Mouse (Mus musculus) heart, embryonic 15.5 days (tissue): Measurements from ENCODE around the gene Zfp764. TPM values are rescaled to one million over a fixed set of nuclear protein-coding genes. Genes with fewer than 3 reads are reported as not detected.
"Not testable (repeated sequence)": the region's sequence is repeated elsewhere in the genome, so short reads cannot be mapped to it uniquely, and the experiment has no call there.

Source experiments
- ATAC-seq: fragments of 200-750 bp; cut with Nextera tagmentation; replicated peaks from 2 replicates; pipeline ENCODE4 v1.8.0; 2017; ENCODE audit warnings: low read depth, moderate TSS enrichment; ENCODE audit not compliant: insufficient number of reproducible peaks, insufficient read depth, low FRiP score
- H3K27ac ChIP-seq: fragments of 300-500 bp; sonication (generic); 2 replicates; pipeline ENCODE4 v1.5.1; 2015; ENCODE audit warnings: mild to moderate bottlenecking, inconsistent platforms
- H3K27me3 ChIP-seq: fragments of 300-500 bp; sonication (generic); 2 replicates; pipeline ENCODE4 v1.6.1; 2015; ENCODE audit warnings: inconsistent platforms
- H3K36me3 ChIP-seq: fragments of 300-500 bp; sonication (generic); 2 replicates; pipeline ENCODE4 v1.6.1; 2015; ENCODE audit warnings: mild to moderate bottlenecking, inconsistent platforms
- H3K4me1 ChIP-seq: fragments of 300-500 bp; sonication (generic); replicated peaks from 2 replicates; pipeline ENCODE4 v1.6.1; 2015; ENCODE audit warnings: inconsistent platforms
- H3K4me2 ChIP-seq: fragments of 300-500 bp; sonication (generic); 2 replicates; pipeline ENCODE4 v1.6.1; 2015; ENCODE audit warnings: inconsistent platforms, mild to moderate bottlenecking, moderate library complexity
- H3K4me3 ChIP-seq: fragments of 300-500 bp; sonication (generic); 2 replicates; pipeline ENCODE4 v1.5.1; 2015; ENCODE audit warnings: mild to moderate bottlenecking, inconsistent platforms
- H3K9ac ChIP-seq: fragments of 300-500 bp; sonication (generic); 2 replicates; pipeline ENCODE4 v1.6.1; 2015; ENCODE audit warnings: mild to moderate bottlenecking, inconsistent platforms
- H3K9me3 ChIP-seq: fragments of 300-500 bp; sonication (generic); replicated peaks from 2 replicates; pipeline ENCODE4 v1.6.1; 2016; ENCODE audit warnings: inconsistent platforms
- WGBS: fragments of 180-500 bp; shearing (Covaris S2); methylation state at CpG from one replicate; pipeline ENCODE4 v1.1.7; 2015; ENCODE audit warnings: mixed read lengths; 5-methylcytosine and 5-hydroxymethylcytosine counted together
- polyA plus RNA-seq: library from polyadenylated mRNA; unstranded; fragments of >200 nt; fragmentation: Nextera tagmentation; extraction: Ambion mirVana; gene quantifications from 2 replicates; pipeline ENCODE4 v1.2.1, GENCODE M21; 2015

Gene Zfp764
- polyA plus RNA-seq, 1 experiment from 2014 or later = 4.8 TPM

DNA sequence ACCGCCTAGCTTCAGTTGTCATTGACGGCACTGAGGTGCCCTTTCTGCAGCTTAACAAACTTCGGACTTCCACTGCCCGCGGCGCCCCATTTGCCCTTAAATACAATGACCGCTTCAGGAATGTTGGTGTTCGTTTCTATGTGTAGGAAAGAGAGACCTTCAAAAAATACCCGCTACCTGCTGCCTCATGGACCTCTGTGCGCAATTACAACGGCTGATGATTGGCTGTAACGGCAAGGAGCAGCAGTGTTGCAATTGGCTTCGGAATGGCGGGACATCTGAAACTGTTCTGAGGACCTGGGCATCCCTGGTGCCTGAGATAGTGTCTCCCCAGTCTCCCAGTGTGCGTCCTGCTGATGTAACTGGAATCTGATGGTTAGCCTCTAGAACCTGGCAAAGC, 15.6 kb upstream of the Zfp764 start:
- Histone ChIP-seq H3K27me3 (peaks cover 10% of the 10 kb centered on the region), H3K9ac (peak overlapping the region; percentile 89; the same call in 1 of the 2 replicates), H3K27ac (no peak overlapping the region), H3K4me3 (peak overlapping the region; percentile 85), H3K9me3 (no peaks in the 10 kb centered on the region), H3K4me2 (peak overlapping the region; percentile 89), H3K4me1 (peaks cover 14% of the 10 kb centered on the region), H3K36me3 (peaks cover 13% of the 10 kb centered on the region; the same call in 1 of the 2 replicates)
- WGBS = under 1% methylated on average over 15 of the region's 15 CpGs
- ATAC-seq = no peak

DNA sequence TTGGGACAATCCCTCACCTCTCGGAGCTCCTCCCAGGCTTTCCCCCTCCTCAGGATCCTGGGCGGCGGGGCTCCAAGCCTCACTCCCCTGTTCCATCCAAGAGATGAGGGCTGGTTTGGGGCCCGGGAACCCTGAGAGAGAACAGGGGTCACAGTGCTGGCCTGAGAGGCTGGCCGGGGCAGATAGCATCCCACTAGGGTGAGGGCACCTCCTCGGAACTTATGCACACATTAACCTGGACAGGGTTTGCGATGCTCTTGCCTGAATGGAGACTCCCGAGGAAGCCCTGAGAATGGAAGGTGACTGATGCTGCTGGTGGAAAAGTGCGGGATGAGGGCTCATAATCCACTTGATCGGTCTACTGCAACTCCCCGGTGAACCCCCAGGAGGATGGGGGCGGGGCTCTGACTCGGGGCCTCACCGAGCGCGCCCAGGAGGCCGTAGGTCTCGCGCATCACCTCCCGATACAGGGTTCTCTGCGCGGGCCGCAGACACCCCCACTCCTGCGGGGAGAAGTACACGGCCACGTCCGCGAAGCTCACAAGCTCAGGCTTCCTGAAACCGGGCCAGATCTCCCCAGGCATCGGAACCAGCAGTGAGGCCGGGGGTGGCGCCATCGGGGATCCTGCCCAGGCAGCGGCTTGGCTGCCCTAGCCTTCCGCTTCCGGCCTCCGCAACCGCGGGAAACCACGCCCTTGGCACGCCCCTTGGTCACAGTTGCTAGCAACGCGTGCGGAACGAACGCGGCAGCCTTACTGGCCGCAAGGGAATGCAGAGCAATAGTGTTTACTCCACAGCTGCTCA, 15.0 kb upstream of the Zfp764 start, which contains the start of gene Zfp688:
Zfp688 (minus strand) TSS at position 681 of the 804 bp plus-strand sequence.
- H3K4me1 ChIP-seq = peaks cover 14% of the 10 kb centered on the region
- H3K9ac ChIP-seq = peak within 1 kb of the TSS; percentile 89
- H3K36me3 ChIP-seq = peaks cover 13% of the 10 kb centered on the region; the same call in 1 of the 2 replicates
- no peaks in the 10 kb centered on the region for H3K9me3 ChIP-seq
- peaks cover 10% of the 10 kb centered on the region for H3K27me3 ChIP-seq
- H3K4me2 ChIP-seq = peak within 1 kb of the TSS; percentile 89
- H3K27ac ChIP-seq = peak within 1 kb of the TSS; percentile 71
- peak; percentile 89 for ATAC-seq
- 2% methylated on average over 48 of the region's 48 CpGs for WGBS
- H3K4me3 ChIP-seq = peak within 1 kb of the TSS; percentile 85

DNA sequence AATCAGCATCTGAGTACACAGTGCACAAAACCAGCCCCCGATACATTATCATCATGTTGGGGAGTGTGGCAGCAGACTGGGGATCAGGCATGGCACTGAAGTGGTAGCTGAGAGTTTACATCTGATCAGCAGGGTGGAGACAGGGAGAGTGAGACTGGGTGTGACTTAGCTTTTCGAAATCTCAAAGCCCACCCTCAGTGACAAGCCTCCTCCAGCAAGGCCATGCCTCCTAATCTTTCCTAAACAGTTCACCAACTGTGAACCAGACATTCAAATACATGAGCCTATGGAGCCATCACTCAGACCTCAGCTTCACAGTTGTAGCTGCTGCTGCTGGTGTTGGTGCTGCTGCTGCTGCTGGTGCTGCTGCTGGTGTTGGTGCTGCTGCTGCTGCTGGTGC, 4.8 kb upstream of the Zfp764 start:
- H3K27me3 ChIP-seq = no peaks in the 10 kb centered on the region
- no peaks in the 10 kb centered on the region for H3K36me3 ChIP-seq
- H3K9ac ChIP-seq = no peak overlapping the region
- no peak for ATAC-seq
- no peaks in the 10 kb centered on the region for H3K9me3 ChIP-seq
- no peak overlapping the region for H3K4me3 ChIP-seq
- 0 out of 2 replicates have a peak, but pooled peaks cover 2% of the 10 kb centered on the region for H3K4me1 ChIP-seq
- H3K4me2 ChIP-seq = no peak overlapping the region
- WGBS = 69% methylated on average over 2 of the region's 2 CpGs
- no peak overlapping the region for H3K27ac ChIP-seq

GRCm38 (mm10) chr7:127404101-127404500, 2.5 kb downstream of the Zfp764 start:
- H3K4me1 ChIP-seq, H3K9me3 ChIP-seq, H3K27me3 ChIP-seq, H3K9ac ChIP-seq, H3K27ac ChIP-seq, H3K4me2 ChIP-seq, ATAC-seq, H3K4me3 ChIP-seq, H3K36me3 ChIP-seq: not testable (repeated sequence)
- WGBS = 92% methylated on average over 6 of the region's 6 CpGs

- WGBS = 45% methylated on average over 2 of the region's 2 CpGs
- ATAC-seq = no peak
- no peaks in the 10 kb centered on the region for H3K27me3 ChIP-seq
- 0 out of 2 replicates have a peak, but pooled peaks cover 5% of the 10 kb centered on the region for H3K4me1 ChIP-seq
- peaks cover 4% of the 10 kb centered on the region; the same call in 1 of the 2 replicates for H3K36me3 ChIP-seq
- no peaks in the 10 kb centered on the region for H3K9me3 ChIP-seq
- H3K27ac ChIP-seq = no peak overlapping the region
- H3K9ac ChIP-seq = no peak overlapping the region
- no peak overlapping the region for H3K4me2 ChIP-seq
- no peak overlapping the region for H3K4me3 ChIP-seq
These were observed 3.6 kb downstream of the Zfp764 start for GRCm38 (mm10) chr7:127402980-127403379.

DNA sequence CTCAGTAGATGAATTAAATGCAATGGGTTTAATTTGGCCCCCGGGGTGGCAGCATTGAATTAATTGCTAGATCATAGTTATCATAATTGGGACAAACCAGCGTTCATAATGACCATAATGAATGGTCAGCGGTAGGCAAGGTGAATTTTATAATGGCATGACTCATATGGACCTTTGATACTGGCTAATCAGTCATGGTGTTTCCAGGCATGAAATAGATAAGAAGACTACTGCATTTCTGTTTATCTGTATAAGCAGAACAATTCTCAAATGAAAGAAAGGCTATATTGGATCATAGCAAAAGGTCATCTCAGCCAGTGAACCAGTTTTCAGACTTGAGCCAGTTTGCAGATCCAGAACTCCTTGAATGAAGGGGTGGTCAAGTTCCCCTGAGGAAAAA, 6.3 kb downstream of the Zfp764 start:
- H3K27me3 ChIP-seq = no peaks in the 10 kb centered on the region
- no peak overlapping the region for H3K9ac ChIP-seq
- no peak for ATAC-seq
- no peak overlapping the region for H3K4me3 ChIP-seq
- no peak overlapping the region for H3K27ac ChIP-seq
- peaks cover 4% of the 10 kb centered on the region; the same call in 1 of the 2 replicates for H3K36me3 ChIP-seq
- no peak overlapping the region for H3K4me2 ChIP-seq
- WGBS = 63% methylated on average over 3 of the region's 3 CpGs
- no peaks in the 10 kb centered on the region for H3K9me3 ChIP-seq
- no peaks in the 10 kb centered on the region for H3K4me1 ChIP-seq

GRCm38 (mm10) chr7:127393944-127394333, 12.7 kb downstream of the Zfp764 start:
- Histone ChIP-seq H3K4me3 (peak overlapping the region; percentile 82), H3K36me3 (peaks cover 10% of the 10 kb centered on the region; the same call in 1 of the 2 replicates), H3K9ac (peak overlapping the region; percentile 42), H3K27me3 (no peaks in the 10 kb centered on the region), H3K27ac (peak overlapping the region; percentile 94), H3K4me1 (peaks cover 16% of the 10 kb centered on the region), H3K4me2 (peak overlapping the region; percentile 65), H3K9me3 (no peaks in the 10 kb centered on the region)
- 9% methylated on average over 7 of the region's 7 CpGs for WGBS
- no peak for ATAC-seq

DNA sequence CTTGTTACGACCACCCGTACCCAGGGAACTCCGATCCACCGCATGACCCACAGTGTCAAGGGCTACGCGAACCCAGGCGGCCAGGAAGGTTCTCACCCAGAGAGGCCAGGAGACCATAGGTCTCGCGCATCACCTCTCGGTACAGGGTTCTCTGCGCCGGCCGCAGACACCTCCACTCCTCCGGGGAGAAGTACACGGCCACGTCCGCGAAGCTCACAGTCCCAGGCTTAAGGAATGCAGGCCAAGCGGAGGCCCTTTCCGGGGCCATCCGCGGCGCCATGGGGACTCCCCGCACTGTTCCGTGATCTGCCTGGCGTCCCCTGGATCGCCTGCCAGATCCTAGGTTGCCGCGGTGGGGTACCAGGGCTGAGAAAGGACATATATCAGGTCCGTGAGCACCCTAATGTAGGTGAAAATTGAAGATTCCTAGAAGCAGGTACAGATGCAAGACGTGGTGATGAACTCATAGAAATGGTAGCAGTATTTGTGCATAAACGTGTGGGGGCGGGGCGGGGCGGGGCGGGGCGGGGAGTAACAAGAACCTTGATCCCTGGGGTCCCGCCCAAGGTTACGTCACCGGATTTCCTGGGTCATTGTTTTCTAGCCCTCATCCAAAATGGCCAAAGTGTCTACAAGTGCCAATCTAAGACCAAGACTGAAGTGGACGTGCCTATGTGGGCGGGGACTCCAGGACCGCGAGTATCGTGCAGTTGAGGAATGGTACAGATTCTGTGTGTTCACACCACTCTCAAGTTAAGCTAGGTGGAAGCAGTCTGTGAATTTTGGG, 13.3 kb downstream of the Zfp764 start, which contains the start of gene E430018J23Rik:
E430018J23Rik (minus strand) TSS at position 473 of the 787 bp plus-strand sequence.
- peak; percentile 95 for ATAC-seq
- H3K4me2 ChIP-seq = peak within 1 kb of the TSS; percentile 65
- peaks cover 16% of the 10 kb centered on the region for H3K4me1 ChIP-seq
- H3K27ac ChIP-seq = peak within 1 kb of the TSS; percentile 94
- H3K4me3 ChIP-seq = peak within 1 kb of the TSS; percentile 82
- H3K36me3 ChIP-seq = peaks cover 10% of the 10 kb centered on the region; the same call in 1 of the 2 replicates
- no peaks in the 10 kb centered on the region for H3K9me3 ChIP-seq
- peak within 1 kb of the TSS; percentile 87 for H3K9ac ChIP-seq
- no peaks in the 10 kb centered on the region for H3K27me3 ChIP-seq
- WGBS = under 1% methylated on average over 45 of the region's 45 CpGs

- ATAC-seq = no peak
- Histone ChIP-seq H3K27ac (0 out of 2 replicates have a peak overlapping the region, but pooled peaks have one; percentile 94), H3K9me3 (no peaks in the 10 kb centered on the region), H3K4me2 (peak overlapping the region; percentile 65), H3K4me3 (peak overlapping the region; percentile 82), H3K36me3 (peaks cover 10% of the 10 kb centered on the region; the same call in 1 of the 2 replicates), H3K4me1 (peaks cover 16% of the 10 kb centered on the region), H3K27me3 (no peaks in the 10 kb centered on the region), H3K9ac (peak overlapping the region; percentile 87)
- 84% methylated on average over 8 of the region's 8 CpGs for WGBS
These were observed 14.3 kb downstream of the Zfp764 start for GRCm38 (mm10) chr7:127392251-127392824.

GRCm38 (mm10) chr7:127391538-127391937, 15.1 kb downstream of the Zfp764 start:
- Histone ChIP-seq H3K36me3 (peaks cover 10% of the 10 kb centered on the region; the same call in 1 of the 2 replicates), H3K4me2 (no peak overlapping the region), H3K9ac (no peak overlapping the region), H3K27ac (no peak overlapping the region), H3K4me3 (no peak overlapping the region), H3K27me3 (no peaks in the 10 kb centered on the region), H3K9me3 (no peaks in the 10 kb centered on the region), H3K4me1 (peaks cover 17% of the 10 kb centered on the region)
- ATAC-seq = no peak
- WGBS = 93% methylated on average over 16 of the region's 16 CpGs

DNA sequence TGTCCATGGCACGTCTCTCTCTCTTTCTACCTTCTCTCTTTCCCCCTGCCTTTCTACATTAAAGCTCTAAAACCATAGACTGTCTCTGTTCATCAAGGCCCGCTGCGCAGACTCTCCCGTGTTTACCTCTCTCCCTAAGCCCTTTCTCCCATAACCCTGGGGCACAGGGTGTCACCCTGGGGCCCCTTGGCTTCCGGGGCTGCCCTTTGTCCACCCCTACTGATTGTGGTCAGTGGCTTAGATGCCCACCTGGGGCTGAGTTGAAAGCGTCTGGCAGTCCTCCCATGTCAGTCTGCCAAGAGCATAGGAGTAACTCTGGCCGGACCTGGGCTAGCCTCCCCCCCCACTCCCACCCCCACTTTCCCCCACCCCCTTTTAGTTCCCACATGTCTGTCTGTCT, 16.3 kb downstream of the Zfp764 start:
- Histone ChIP-seq H3K9me3 (no peaks in the 10 kb centered on the region), H3K4me2 (no peak overlapping the region), H3K36me3 (peaks cover 10% of the 10 kb centered on the region; the same call in 1 of the 2 replicates), H3K4me3 (no peak overlapping the region), H3K9ac (no peak overlapping the region), H3K4me1 (peaks cover 22% of the 10 kb centered on the region), H3K27ac (no peak overlapping the region), H3K27me3 (no peaks in the 10 kb centered on the region)
- WGBS = 79% methylated on average over 7 of the region's 7 CpGs
- ATAC-seq = no peak
